Mouse (Mus musculus) kidney, embryonic 15.5 days (tissue): Measurements from ENCODE around the gene Kifap3. TPM values are rescaled to one million over a fixed set of nuclear protein-coding genes. Genes with fewer than 3 reads are reported as not detected.
"Not testable (repeated sequence)": the region's sequence is repeated elsewhere in the genome, so short reads cannot be mapped to it uniquely, and the experiment has no call there.

Source experiments
- ATAC-seq: fragments of 200-750 bp; cut with Nextera tagmentation; replicated peaks from 2 replicates; pipeline ENCODE4 v1.8.0; 2017; ENCODE audit warnings: moderate TSS enrichment; ENCODE audit not compliant: low FRiP score
- H3K27ac ChIP-seq: fragments of 300-500 bp; sonication (generic); 2 replicates; pipeline ENCODE4 v1.5.1; 2015; ENCODE audit warnings: mild to moderate bottlenecking, inconsistent platforms
- H3K27me3 ChIP-seq: fragments of 300-500 bp; sonication (generic); 2 replicates; pipeline ENCODE4 v1.6.1; 2015; ENCODE audit warnings: inconsistent platforms
- H3K36me3 ChIP-seq: fragments of 300-500 bp; sonication (generic); 2 replicates; pipeline ENCODE4 v1.6.1; 2015; ENCODE audit warnings: inconsistent platforms
- H3K4me1 ChIP-seq: fragments of 300-500 bp; sonication (generic); 2 replicates; pipeline ENCODE4 v1.6.1; 2015; ENCODE audit warnings: inconsistent platforms
- H3K4me2 ChIP-seq: fragments of 300-500 bp; sonication (generic); 2 replicates; pipeline ENCODE4 v1.6.1; 2015; ENCODE audit warnings: moderate library complexity, mild to moderate bottlenecking, inconsistent platforms
- H3K4me3 ChIP-seq: fragments of 300-500 bp; sonication (generic); replicated peaks from 2 replicates; pipeline ENCODE4 v1.5.1; 2015; ENCODE audit warnings: mild to moderate bottlenecking, inconsistent platforms
- H3K9ac ChIP-seq: fragments of 300-500 bp; sonication (generic); 2 replicates; pipeline ENCODE4 v1.6.1; 2015; ENCODE audit warnings: mild to moderate bottlenecking, inconsistent platforms
- H3K9me3 ChIP-seq: fragments of 300-500 bp; sonication (generic); replicated peaks from 2 replicates; pipeline ENCODE4 v1.6.1; 2016; ENCODE audit warnings: inconsistent platforms
- WGBS: fragments of 180-500 bp; shearing (Covaris S2); methylation state at CpG from one replicate; pipeline ENCODE4 v1.1.7; 2015; ENCODE audit warnings: mixed read lengths; 5-methylcytosine and 5-hydroxymethylcytosine counted together
- polyA plus RNA-seq: library from polyadenylated mRNA; unstranded; fragments of >200 nt; fragmentation: Nextera tagmentation; extraction: Ambion mirVana; gene quantifications from 2 replicates; pipeline ENCODE4 v1.2.1, GENCODE M21; 2015

The Kifap3 gene
- polyA plus RNA-seq, 1 experiment from 2014 or later = 29.5 TPM

GRCm38 (mm10) chr1:163838482-163838881 is 59.1 kb downstream of the Kifap3 start:
- ATAC-seq, H3K4me2 ChIP-seq, H3K36me3 ChIP-seq, H3K4me1 ChIP-seq, H3K9ac ChIP-seq, H3K4me3 ChIP-seq, H3K27me3 ChIP-seq, H3K27ac ChIP-seq, H3K9me3 ChIP-seq: not testable (repeated sequence)
- WGBS = 92% methylated on average over 3 of the region's 3 CpGs

GRCm38 (mm10) chr1:163840555-163840954 is 61.2 kb downstream of the Kifap3 start:
- no peak overlapping the region for H3K4me3 ChIP-seq
- no peak overlapping the region for H3K4me2 ChIP-seq
- no peaks in the 10 kb centered on the region for H3K36me3 ChIP-seq
- no peaks in the 10 kb centered on the region for H3K9me3 ChIP-seq
- no peak for ATAC-seq
- H3K9ac ChIP-seq = no peak overlapping the region
- H3K27ac ChIP-seq = no peak overlapping the region
- 92% methylated on average over 8 of the region's 8 CpGs for WGBS
- no peaks in the 10 kb centered on the region for H3K27me3 ChIP-seq
- no peaks in the 10 kb centered on the region for H3K4me1 ChIP-seq

GRCm38 (mm10) chr1:163842238-163842637 is 62.9 kb downstream of the Kifap3 start:
- Histone ChIP-seq H3K9ac (no peak overlapping the region), H3K27ac (no peak overlapping the region), H3K4me3 (no peak overlapping the region), H3K27me3 (no peaks in the 10 kb centered on the region), H3K36me3 (no peaks in the 10 kb centered on the region), H3K4me1 (no peaks in the 10 kb centered on the region), H3K4me2 (no peak overlapping the region), H3K9me3 (no peaks in the 10 kb centered on the region)
- 0 out of 2 replicates have a peak, but pooled peaks have one; percentile 40 for ATAC-seq
- WGBS = 60% methylated on average over 2 of the region's 2 CpGs

- no peaks in the 10 kb centered on the region for H3K36me3 ChIP-seq
- no peak overlapping the region for H3K9ac ChIP-seq
- H3K27me3 ChIP-seq = no peaks in the 10 kb centered on the region
- H3K4me2 ChIP-seq = no peak overlapping the region
- H3K4me1 ChIP-seq = no peaks in the 10 kb centered on the region
- no peak overlapping the region for H3K4me3 ChIP-seq
- no peak for ATAC-seq
- no peak overlapping the region for H3K27ac ChIP-seq
- H3K9me3 ChIP-seq = no peaks in the 10 kb centered on the region
These were observed 64.5 kb downstream of the Kifap3 start for GRCm38 (mm10) chr1:163843899-163844298.

- Histone ChIP-seq H3K36me3 (peaks cover 18% of the 10 kb centered on the region), H3K27me3 (no peaks in the 10 kb centered on the region), H3K9me3 (no peaks in the 10 kb centered on the region), H3K4me1 (no peaks in the 10 kb centered on the region), H3K4me3 (no peak overlapping the region), H3K4me2 (no peak overlapping the region), H3K27ac (no peak overlapping the region), H3K9ac (no peak overlapping the region)
- 53% methylated on average over 5 of the region's 5 CpGs for WGBS
- ATAC-seq = peak; percentile 74
These were observed 73.6 kb downstream of the Kifap3 start for GRCm38 (mm10) chr1:163852884-163853560.

- Histone ChIP-seq H3K27me3 (no peaks in the 10 kb centered on the region), H3K4me2 (no peak overlapping the region), H3K4me1 (no peaks in the 10 kb centered on the region), H3K27ac (no peak overlapping the region), H3K36me3 (peaks cover 22% of the 10 kb centered on the region), H3K4me3 (no peak overlapping the region), H3K9ac (no peak overlapping the region), H3K9me3 (no peaks in the 10 kb centered on the region)
- ATAC-seq = no peak
- WGBS = 67% methylated on average over 2 of the region's 2 CpGs
These were observed 79.0 kb downstream of the Kifap3 start for GRCm38 (mm10) chr1:163858420-163858819.

GRCm38 (mm10) chr1:163861538-163861937 is 82.2 kb downstream of the Kifap3 start:
- Histone ChIP-seq H3K4me3 (no peak overlapping the region), H3K4me2 (no peak overlapping the region), H3K27me3 (no peaks in the 10 kb centered on the region), H3K9me3 (no peaks in the 10 kb centered on the region), H3K36me3 (peaks cover 33% of the 10 kb centered on the region), H3K9ac (no peak overlapping the region), H3K4me1 (no peaks in the 10 kb centered on the region), H3K27ac (no peak overlapping the region)
- ATAC-seq = no peak

GRCm38 (mm10) chr1:163873158-163873557 is 93.8 kb downstream of the Kifap3 start:
- no peak overlapping the region for H3K27ac ChIP-seq
- H3K36me3 ChIP-seq = no peaks in the 10 kb centered on the region
- no peaks in the 10 kb centered on the region for H3K4me1 ChIP-seq
- H3K9me3 ChIP-seq = no peaks in the 10 kb centered on the region
- H3K27me3 ChIP-seq = no peaks in the 10 kb centered on the region
- H3K9ac ChIP-seq = no peak overlapping the region
- H3K4me2 ChIP-seq = no peak overlapping the region
- no peak overlapping the region for H3K4me3 ChIP-seq
- ATAC-seq = no peak
- WGBS = 89% methylated on average over 3 of the region's 3 CpGs

GRCm38 (mm10) chr1:163889629-163890028 is 110.2 kb downstream of the Kifap3 start:
- no peaks in the 10 kb centered on the region for H3K9me3 ChIP-seq
- H3K4me3 ChIP-seq = no peak overlapping the region
- H3K36me3 ChIP-seq = no peaks in the 10 kb centered on the region
- no peaks in the 10 kb centered on the region for H3K4me1 ChIP-seq
- no peak overlapping the region for H3K4me2 ChIP-seq
- H3K27ac ChIP-seq = no peak overlapping the region
- H3K9ac ChIP-seq = no peak overlapping the region
- ATAC-seq = peak; percentile 75
- H3K27me3 ChIP-seq = no peaks in the 10 kb centered on the region

- 88% methylated on average over 5 of the region's 5 CpGs for WGBS
These were observed 113.9 kb downstream of the Kifap3 start for GRCm38 (mm10) chr1:163893294-163893693.

GRCm38 (mm10) chr1:163893774-163894527 is 114.6 kb downstream of the Kifap3 start:
- no peak for ATAC-seq
- Histone ChIP-seq H3K4me3 (no peak overlapping the region), H3K9me3 (no peaks in the 10 kb centered on the region), H3K4me1 (0 out of 2 replicates have a peak, but pooled peaks cover 6% of the 10 kb centered on the region), H3K4me2 (no peak overlapping the region), H3K27ac (no peak overlapping the region), H3K9ac (no peak overlapping the region), H3K27me3 (no peaks in the 10 kb centered on the region), H3K36me3 (no peaks in the 10 kb centered on the region)
- 77% methylated on average over 11 of the region's 11 CpGs for WGBS

More at GRCm38 (mm10) chr1:163893294-163893693, 113.9 kb downstream of the Kifap3 start:
- Histone ChIP-seq H3K4me1 (0 out of 2 replicates have a peak, but pooled peaks cover 5% of the 10 kb centered on the region), H3K36me3 (no peaks in the 10 kb centered on the region), H3K9ac (no peak overlapping the region), H3K9me3 (no peaks in the 10 kb centered on the region), H3K4me2 (no peak overlapping the region), H3K4me3 (no peak overlapping the region), H3K27ac (no peak overlapping the region), H3K27me3 (no peaks in the 10 kb centered on the region)
- ATAC-seq = no peak

- Histone ChIP-seq H3K27me3 (no peaks in the 10 kb centered on the region), H3K4me3 (no peak overlapping the region), H3K9me3 (no peaks in the 10 kb centered on the region), H3K4me1 (0 out of 2 replicates have a peak, but pooled peaks cover 6% of the 10 kb centered on the region), H3K9ac (no peak overlapping the region), H3K36me3 (no peaks in the 10 kb centered on the region), H3K4me2 (no peak overlapping the region), H3K27ac (peak overlapping the region; percentile 70)
- WGBS = 15% methylated on average over 5 of the region's 5 CpGs
- peak; percentile 93 for ATAC-seq
These were observed 118.9 kb downstream of the Kifap3 start for GRCm38 (mm10) chr1:163898291-163898764.
